Mouse (Mus musculus) yolk sac, embryonic 10.5 days (tissue): Measurements from ENCODE around the gene Vgll4.

Source experiments
- DNase-seq: peaks from one replicate; pipeline ENCODE4 v3.0.0-alpha.2; 2017; ENCODE audit warnings: low spot score

Vgll4 gene

DNA sequence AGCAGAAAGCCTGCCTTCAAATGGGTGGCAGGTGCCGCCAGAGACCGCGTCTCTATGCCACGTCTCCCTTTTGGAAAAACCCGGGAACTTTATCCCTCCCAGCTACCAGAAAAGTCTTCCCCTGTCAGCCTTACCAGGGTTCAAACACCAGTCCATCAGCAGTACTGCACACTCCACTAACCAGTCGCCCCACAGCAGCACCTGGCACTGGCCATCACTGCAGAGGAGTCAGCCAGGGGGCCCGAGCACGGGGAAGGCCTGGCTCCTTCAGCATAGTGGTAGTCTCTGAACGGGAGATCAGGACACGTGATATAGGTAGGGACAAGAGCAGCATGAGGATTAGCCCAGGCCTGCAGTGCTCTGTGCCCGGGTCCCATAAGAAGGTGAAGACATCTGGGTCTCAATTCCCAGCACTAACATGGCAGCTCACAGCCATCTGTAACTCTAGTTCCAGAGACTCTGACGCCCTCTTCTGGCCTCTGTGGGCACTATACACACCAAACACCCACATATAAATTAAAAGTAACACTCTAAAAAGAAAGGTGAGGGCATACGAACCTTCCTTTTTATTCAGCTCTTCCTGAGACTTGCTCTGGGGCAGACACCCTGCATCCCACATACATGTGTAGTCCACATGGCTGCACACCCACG, 98.7 kb downstream of the Vgll4 start:
- no peak for DNase-seq

DNA sequence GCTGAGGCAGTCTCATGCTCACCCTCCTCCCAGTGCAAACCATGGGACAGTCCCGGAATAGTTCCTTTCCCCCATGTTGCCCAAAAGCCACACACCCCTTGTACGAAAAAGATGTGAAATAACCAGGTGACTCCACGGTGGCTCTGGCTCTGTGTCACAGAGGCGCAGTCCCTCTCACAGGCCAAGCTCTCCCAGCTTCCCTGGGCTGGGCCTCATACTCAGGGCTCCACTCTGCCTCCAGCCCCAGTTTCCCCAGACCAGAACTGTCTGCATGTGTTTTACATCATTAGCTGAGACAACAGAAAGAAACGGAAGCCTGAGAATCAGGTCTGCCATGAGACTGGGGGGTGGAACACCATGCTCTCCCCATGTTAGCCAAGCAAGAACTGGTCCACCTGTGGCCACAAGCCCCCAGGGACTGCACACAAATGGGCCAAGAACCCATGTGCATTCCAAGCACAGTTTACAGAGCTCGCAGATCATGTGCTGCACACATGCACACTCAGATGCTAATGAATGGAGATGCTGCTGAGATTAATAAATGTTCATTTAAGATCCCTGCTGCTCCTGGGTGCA, 100.2 kb downstream of the Vgll4 start:
- DNase-seq = no peak

DNA sequence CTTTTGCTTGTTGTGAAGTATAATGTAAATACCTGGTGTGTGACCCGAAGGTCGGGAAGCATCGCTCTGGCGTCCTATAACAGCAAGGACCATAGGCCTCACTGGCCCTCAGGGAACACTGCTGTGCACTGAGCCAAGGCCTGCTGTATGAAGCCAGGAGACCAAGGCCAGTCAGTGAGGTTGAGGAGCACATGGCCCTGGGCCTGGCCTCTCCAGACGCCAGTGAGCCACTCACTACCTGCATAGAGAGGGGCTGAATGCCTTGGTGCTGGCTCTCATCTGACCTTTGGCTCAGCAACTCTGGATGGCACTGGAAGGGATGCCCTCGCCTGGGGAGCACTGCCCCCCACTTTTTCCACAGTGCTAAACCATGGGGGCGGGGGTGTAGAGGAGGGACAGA, 101.1 kb downstream of the Vgll4 start:
- DNase-seq = no peak

DNA sequence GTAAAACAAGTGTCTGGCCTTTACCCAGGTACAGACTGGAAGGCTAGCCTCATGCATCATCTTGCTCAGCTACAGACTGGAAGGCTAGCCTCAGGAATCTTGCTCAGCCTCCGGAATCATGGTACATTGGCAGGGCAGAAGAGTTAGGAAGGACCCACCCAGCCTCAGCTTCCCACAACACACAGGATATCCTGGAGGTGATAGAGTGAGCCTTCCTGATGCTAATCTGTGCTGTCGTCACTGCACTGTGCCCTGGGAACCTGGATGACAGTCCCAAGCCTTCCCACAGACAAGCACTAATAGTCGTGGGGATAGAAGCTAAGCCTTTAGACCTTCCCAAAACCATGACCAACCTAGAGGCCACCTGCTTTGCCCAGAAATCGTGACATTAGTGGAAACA, 103.2 kb downstream of the Vgll4 start:
- no peak for DNase-seq

DNA sequence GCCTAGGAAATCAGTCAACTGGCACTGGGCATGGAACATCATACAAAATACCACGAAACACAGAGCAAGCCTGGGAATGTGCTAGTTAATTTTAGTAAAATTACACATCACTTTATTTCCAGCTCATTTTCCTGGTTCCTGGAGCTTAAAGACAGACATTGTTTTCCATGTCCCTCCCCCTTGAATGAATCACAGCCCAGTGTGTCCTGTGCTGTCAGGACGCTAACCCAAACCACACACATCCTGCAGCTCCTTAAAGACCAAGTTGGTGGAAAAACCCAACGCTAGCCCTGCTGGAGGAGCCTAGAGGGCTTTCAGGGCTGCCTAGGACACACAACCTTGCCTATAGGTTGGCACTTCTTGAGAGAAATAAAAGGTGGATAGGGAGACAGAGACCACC, 103.7 kb downstream of the Vgll4 start:
- no peak for DNase-seq

DNA sequence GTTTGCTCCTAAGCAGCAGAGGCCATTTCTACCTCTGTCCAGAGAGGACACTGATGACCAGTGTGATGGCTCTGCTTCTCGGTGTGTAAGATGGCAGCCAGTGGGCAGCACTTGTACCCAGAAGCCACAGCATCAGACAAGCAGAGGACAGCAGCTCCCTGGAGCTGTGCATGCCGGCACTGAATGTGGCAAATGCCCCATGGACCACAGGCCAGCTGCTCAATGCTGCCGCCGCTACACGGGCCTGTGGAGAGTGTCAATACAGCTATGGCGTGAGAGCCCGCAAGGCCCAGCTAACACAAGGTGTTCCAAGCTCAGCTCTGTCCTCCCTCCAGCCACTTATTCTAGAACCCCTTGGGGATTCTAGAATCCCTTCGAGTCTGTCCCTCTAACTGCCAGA, 105.4 kb downstream of the Vgll4 start:
- DNase-seq = no peak

DNA sequence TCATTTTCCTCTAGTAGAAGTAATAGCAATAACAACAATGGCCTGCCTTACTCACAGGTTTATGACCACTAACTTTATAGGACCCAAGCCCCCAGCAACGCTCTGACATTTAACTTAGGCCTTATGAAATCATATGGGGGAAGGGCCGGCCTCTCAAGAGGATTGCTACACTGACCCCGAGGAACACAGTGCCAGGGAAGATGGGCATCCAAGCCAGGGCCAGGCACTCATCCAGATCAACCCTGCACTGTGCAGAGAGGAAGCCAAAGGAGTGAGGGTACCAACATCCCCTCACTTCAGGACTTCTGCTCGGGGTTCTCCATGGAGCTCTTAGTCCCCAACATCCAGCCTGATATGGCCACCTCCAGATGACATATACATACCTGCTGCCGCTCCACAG, 106.3 kb downstream of the Vgll4 start:
- no peak for DNase-seq

DNA sequence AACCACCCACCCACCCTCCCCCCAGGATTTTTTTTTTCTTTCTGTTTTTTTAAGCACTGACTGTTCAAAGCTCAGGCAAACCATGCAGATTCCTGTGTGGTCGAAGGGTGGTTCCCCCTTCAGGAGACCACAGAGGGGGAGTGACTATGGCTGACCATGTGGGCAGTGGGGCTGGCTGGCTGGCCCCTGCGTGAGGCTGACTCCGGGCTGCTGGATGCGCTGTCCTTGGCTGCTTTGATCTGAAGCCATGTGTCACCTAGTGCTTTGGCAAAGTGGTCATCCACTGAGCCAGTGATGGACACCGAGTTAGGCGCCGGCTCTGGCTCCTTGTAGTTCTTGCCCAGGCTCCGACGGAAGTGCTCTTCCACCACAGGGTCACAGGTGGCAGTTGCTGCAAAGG, 107.7 kb downstream of the Vgll4 start:
- DNase-seq = no peak

DNA sequence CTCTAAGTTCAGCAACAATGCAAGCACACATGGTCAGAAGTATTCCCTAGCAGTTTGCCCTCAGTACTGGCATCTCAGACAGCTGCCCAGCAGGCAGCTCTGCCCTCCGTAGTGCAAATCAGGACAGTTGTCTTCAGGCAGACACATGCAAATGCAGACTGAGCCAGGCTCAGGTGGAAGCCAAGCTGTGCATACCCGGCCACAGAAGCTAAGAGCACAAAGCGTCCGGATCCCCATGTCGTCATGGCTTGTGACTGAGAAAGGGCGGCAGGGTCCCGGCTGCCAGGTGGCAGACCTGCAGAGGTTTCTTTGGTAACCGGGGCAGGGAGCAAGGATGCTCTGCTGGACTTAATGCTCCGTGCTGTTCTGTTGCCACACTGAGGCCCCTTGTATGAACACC, 108.2 kb downstream of the Vgll4 start:
- no peak for DNase-seq

DNA sequence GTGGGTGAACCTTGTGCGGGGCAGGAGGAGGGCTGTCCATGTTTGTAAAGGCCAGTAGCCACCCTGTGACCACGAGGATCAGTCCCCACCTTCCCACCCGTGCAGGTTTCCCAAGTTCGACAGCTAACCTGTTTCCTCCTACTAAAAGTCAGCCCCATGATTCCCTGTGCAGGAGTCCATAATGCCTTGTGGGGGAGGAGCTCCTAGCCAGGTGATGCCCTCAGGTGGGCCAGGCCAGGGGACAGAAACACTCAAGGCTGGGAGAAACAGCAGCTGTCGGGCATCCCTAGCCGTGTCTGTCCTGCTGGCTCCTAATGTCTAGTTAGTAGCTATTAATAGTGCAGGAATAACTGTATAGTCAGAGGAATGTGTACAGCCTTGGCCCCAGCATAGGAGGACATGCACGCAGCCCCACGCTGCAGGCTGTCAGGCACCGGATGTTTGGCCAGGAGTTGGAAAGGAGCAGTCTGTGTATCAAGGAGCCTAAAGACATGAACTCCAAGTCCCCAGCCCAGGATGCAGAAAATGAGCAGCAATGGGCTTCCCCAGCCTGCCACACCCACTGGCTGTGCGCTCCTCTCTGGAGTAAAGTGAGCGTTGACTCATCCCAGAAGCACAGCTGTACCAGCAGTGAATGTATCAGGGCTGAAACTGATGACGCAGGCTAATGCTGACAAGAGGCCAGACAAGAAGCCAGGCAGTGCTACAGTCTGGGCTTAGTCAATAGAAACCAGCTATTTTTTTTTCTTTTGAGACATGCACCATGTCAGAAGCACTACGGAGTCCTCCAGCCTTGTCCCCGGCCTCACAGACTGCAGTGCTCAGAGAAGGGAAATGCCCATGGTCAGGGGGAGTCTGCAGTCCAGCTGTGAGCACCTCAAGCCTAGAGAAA, 108.9 kb downstream of the Vgll4 start:
- peak; percentile 32 for DNase-seq

DNA sequence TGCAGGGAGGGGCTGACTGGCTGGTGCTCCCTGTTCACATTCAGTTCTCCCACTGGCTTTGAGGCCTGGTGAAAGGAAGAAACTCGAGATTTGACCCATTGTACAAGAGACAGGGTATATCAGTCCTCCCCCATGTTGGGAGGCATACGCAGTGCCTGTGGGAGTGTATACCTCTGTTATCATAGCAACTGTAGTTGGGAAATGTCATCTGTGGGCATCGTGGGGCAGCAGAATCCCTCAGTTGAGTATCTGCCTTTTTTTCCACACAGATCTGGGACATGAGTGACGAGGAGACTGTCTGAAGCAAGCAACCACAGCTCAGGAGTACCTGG, 111.1 kb downstream of the Vgll4 start:
- DNase-seq = no peak

DNA sequence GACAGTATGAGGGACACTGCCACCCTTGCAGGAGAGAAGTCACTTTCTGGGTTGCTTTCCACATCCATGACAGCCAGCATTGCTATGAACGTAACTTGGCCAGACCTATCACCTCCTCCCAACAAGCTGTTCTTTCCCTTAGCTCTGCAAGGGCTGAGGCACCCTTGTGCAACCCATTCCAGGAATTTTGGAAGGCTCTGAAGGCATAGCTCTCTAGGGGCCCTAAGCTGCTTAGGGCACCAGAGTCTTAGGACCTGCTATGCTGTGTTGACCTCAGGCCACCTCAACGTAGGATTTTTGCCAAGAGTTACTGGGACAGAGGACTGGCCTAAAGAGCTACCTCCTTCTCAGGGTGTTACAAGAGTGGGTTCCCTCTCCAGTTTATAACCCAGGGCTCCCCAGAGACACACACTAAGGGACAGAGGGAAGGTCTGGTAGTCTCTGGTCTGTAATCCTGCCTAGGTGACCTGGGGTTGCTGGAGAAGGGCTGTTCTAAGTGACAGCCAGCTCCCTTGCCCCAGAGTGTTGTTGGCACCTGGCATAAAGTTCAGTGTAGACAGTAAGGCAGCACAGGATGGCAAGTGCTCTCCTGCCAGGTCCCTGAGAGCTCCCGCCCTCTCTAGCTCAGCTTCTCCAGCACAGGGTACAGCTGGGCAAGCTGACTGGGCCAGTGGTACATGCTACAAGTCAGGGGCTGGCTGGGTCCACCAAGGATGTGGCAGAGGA, 111.6 kb downstream of the Vgll4 start:
- DNase-seq = no peak

DNA sequence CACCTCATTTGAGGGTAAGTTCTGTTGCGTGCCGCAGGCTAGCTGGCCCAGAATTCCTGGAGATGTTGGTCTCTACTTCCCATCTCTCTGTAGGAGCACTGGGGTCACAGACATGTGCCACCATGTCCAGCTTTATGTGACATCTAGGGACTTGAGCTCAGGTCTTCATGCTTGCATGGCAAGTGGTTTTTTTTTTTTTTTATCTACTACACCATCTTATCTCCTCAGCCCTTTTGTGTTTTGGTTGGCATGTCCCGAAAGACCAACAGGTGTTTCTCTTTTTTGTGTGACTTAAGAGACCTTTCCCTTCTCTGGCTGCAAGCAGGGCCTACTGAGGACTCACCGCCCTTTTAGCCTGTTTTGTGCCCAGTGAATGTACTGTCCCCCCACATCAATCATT, 113.3 kb downstream of the Vgll4 start:
- no peak for DNase-seq

DNA sequence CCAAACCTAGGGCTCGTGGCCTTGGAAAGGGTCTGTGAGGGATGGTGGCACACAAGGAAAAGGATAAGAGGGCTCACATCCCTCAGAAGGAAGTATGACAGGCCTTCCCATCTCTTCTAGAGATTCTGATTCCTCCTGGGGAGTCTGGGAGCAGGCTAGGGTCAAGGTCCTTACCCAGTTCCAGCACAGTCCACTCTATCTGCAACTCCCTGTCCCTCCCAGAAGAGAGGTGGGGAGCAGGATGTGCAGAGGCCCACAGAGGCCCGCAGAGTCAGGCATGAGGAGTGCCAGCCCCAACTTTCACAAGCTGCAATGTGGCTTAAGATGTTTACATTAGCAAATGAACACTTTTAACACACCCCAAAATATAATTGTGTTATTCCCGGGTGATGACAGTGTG, 114.2 kb downstream of the Vgll4 start:
- no peak for DNase-seq

DNA sequence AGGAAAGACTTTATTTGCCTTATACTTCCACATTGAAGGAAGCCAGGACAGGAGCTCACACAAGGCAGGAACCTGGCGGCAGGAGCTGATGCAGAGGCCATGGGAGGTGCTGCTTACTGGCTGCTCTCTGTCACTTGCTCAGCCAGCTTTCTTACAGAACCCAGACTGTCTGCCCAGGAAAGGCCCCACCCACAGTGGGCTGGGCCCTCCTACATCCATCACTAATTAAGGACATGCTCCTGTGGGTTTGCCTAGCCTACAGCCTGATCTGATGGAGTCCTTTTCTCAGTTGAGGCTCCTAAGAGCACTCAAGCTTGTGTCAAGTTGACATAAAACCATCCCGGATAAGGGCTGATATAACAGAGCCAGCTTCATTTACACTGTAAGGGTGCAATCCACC, 115.4 kb downstream of the Vgll4 start:
- no peak for DNase-seq

DNA sequence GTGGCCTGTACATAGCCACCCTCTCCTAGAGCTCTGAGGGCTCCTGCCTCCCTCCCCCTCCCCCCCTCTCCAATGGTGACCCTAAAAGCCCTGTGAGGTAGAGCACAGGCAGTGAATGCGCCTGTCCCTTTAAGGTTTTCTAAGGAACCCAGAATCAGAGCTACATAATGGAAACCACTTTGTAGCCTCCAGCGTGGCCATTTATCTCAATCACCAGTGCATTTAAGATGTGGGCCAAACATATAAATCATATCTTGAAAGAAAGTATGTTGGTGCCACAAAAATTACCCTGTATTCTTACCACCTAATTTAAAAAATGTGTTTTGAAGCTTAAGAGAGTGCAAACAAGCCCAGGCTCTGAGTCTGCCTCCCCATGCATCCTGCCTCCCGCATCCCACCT, 117.1 kb downstream of the Vgll4 start:
- DNase-seq = no peak

DNA sequence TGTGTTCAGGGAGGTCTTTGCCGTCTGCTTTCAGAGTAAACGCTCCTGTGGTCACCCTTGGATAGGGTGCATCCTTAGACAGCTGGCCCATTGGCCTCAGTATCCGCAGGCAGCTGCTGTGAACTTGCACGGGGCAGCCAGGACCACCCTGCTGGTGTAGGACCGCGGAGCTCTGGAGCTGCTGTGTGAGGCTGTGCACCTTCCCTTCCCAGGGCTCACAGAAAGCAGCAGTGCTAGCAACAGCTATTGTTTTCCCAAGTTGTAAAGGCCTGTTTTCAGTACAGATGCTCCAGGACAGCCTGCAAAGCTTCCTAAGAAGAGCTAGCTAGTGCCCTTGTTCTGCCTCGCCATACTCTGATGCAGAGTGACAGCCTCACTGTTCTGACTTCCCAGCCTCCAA, 118.1 kb downstream of the Vgll4 start:
- no peak for DNase-seq

DNA sequence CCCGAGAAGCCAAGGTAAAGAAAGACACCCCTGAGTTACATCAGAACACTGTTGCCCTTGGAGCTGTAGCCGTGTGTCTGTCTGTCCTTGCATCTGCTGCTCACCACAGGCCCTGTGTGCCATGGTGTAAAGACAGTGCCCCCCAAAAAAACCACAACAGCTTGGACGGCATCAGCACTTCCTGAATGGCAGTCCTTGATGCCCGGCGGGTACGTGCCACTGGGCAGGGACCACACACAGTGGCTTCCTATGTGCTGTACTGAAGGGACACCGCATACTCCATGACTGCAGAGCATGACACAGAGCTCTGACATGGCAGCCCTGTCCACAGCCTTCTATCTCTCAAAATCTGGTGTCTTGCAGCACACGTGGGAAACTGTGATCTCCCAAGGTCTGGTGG, 120.0 kb downstream of the Vgll4 start:
- DNase-seq = no peak

DNA sequence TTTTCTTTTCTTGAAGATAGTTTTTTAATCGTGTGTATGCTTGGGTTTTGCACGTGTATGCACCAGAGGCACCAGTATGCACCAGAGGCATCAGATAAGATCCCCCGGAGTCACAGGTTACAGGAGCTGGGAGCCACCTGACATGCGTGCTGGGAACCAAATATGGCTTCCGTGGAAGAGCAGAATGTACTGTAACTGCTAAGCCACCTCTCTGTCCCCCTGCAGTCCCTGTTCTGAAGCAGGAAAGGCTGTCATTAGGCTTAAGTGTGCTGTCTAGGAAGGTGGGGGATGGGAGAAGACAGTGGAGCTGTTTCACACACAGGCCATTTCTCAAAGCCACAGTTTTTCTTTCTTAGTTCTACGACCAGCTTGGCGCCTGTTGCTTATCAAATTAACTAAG, 121.0 kb downstream of the Vgll4 start:
- no peak for DNase-seq

DNA sequence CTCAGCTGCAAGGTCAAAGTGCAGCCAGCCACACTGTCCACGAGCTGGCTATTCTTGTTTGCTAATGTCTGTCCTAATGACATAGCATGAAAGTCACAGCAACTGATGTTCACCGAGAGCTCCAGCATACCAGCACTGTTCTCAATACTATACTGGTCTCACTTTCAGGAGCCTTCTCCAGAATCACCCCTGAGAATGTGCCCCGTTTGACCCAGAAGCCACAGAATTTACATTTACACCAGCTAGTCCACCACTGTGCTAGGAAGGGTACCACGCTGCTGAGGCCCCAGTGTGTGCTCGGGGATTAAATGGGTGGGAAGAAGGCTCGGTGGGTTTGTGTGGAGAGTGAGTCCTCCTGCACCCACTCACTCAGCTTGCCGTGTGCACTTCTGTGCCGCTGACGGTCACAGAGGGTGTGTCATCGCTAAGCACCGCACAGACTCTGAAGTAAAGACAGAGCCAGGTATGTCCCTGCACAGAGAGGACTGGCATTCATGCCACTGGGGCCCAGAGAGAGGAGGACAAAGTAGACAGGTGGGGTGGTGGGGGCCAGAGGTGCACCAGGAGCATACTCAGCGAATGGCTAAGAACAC, 122.1 kb downstream of the Vgll4 start:
- DNase-seq = no peak

DNA sequence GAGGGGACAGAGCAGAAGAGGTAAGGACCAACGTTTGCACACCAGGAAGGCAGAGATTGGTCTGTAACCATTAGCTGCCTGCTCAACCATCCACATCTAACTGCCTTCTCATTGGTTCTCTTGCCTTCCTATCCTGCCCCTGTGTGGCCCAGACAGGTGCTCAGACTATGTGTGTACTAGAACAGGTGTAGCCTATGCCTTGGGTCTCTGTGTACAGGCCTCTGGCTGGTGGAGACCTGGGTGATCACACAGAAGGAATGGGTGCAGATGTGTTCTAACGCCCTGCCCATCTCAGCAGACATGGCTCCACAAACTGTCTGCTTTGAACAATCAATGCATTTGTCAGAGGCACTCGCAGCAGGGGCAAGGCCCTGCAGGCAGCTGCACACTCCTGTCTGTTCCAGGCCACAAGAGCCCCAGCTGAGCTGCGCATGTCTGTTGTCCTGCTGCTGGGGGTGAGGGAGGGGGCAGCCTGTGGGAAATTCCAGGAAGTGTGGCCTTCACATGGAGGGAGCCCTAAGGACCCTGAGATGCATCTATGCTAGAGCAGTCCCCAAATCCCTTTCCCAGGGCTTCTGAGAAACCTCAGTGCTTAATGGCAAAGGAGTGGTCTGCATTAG, 123.5 kb downstream of the Vgll4 start:
- no peak for DNase-seq

DNA sequence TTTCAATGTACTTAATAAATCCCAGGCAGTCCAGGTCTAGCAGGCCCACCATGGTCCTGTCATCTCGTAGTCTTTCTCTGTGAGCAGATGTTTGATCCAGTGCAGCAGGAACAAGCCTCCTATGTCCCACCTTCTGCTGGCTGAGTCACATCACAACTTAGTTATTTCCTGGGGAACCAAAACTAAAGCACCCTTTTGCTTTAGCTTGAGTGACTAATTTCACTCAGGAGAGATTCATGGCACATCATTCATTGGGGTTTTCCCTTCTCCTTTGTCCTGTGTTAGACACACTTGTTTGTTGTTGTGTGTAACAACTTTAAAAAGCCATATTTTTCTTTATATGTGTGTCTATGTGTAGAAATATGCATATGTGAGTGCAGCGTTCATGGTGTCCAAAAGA, 126.9 kb downstream of the Vgll4 start:
- DNase-seq = no peak
